Mouse (Mus musculus): Measurements from ENCODE around the gene Krtap1-5. TPM values are rescaled to one million over a fixed set of nuclear protein-coding genes. Genes with fewer than 3 reads are reported as not detected.

Krtap1-5 gene
- polyA plus RNA-seq, 1 experiment, result 0.04 TPM

DNA sequence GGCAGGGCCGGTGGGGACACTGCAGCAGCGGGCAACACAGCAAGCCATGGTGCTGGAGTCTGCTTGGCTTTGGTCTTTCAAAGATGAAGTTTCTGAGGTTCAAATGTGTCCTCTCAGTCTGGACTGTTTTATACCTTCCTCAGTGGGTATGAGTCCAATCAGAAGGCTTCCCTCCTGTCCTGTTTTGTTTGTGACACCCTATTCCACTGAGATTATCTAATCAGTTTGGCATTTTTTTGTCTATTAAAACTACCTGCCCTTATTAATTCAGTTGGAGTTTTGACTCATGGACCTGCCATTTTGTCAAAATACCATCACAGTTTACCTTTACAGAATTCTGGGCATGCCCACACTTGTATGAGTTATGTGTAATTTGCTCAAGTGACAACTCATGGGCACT is 24.1 kb downstream of the Krtap1-5 start, which contains the start of gene Krtap3-2:
Gene Krtap3-2 (minus strand): TSS at position 101 of the 400 bp plus-strand sequence.
- Histone ChIP-seq H3K79me2 (ENCODE audit: control insufficient read depth, insufficient read depth) (no peaks in the 10 kb centered on the region), H3K4me3 (ENCODE audit: insufficient read depth, poor library complexity, severe bottlenecking) (no peak within 1 kb of the TSS), H3K27me3 (ENCODE audit: control insufficient read depth, insufficient read depth, insufficient read length) (no peaks in the 10 kb centered on the region), H3K36me3 (ENCODE audit: control insufficient read depth, insufficient read depth) (no peaks in the 10 kb centered on the region), H3ac (ENCODE audit: control insufficient read depth, insufficient read length, low read depth) (no peak within 1 kb of the TSS), H3K79me3 (ENCODE audit: low read depth) (no peaks in the 10 kb centered on the region)
- no peak for TF ChIP-seq CTCF (IDR thresholded peaks at IDR 0.05; ENCODE audit: control insufficient read depth, insufficient read depth, insufficient read length)
- no peak for TF ChIP-seq MYOG (IDR thresholded peaks at IDR 0.05; ENCODE audit: control insufficient read depth, extremely low read depth, insufficient read length)

DNA sequence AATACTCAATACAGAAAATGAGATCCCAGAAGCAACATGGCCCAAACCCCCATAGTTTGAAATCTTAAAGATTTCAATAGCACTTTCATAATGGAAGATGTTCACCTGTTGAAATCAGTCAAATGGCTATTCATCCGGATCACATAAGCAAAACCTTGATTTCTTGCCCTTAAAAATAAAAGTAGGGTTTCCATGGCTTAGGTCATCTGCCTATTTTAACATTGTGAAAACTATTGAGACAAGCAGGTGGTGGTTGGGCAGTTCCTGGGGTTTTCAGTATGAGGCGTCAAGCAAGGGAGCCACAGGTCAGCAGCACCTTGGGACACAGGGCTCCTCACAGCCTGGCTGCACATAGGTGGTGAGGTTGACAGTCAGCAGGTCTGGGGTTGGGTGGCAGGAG is 24.6 kb downstream of the Krtap1-5 start:
- TF ChIP-seq CEBPB (IDR thresholded peaks at IDR 0.05; ENCODE audit: low read depth), result no peak
- TF ChIP-seq MAX (IDR thresholded peaks at IDR 0.05), result no peak
- TF ChIP-seq MYOD1 (IDR thresholded peaks at IDR 0.05; ENCODE audit: control insufficient read depth, insufficient read length, low read depth), result no peak
- no peak overlapping the region for H3ac ChIP-seq (ENCODE audit: control insufficient read depth, insufficient read length, low read depth)
- no peaks in the 10 kb centered on the region for H3K27me3 ChIP-seq (ENCODE audit: control insufficient read depth, insufficient read depth, insufficient read length)
- H3K4me3 ChIP-seq (ENCODE audit: insufficient read depth, poor library complexity, severe bottlenecking), result no peak overlapping the region
- no peaks in the 10 kb centered on the region for H3K79me3 ChIP-seq (ENCODE audit: low read depth)
- no peaks in the 10 kb centered on the region for H3K36me3 ChIP-seq (ENCODE audit: control insufficient read depth, insufficient read depth)
- no peaks in the 10 kb centered on the region for H3K79me2 ChIP-seq (ENCODE audit: control insufficient read depth, insufficient read depth)

DNA sequence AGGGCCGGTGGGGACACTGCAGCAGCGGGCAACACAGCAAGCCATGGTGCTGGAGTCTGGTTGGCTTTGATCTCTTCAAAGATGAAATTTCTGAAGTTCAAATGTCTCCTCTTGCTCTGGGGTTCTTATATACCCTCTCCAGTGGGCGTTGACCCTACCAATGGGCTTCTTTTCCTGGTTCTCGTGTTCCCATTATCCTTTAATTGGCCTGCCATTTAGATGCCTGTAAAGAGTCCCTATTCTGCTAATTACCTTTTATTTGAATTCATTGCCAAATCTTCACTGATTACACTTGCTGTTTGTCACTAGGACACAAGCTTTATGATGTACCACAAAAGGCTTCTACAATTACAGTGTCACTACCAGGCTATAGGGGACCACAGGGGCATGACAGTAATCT is 30.1 kb downstream of the Krtap1-5 start, which contains the start of gene Krtap3-3:
Gene Krtap3-3 (minus strand): TSS at position 101 of the 400 bp plus-strand sequence.
- Histone ChIP-seq H3K4me3 (ENCODE audit: insufficient read depth, poor library complexity, severe bottlenecking) (no peak within 1 kb of the TSS), H3K79me2 (ENCODE audit: control insufficient read depth, insufficient read depth) (no peaks in the 10 kb centered on the region), H3K79me3 (ENCODE audit: low read depth) (no peaks in the 10 kb centered on the region), H3K27me3 (ENCODE audit: control insufficient read depth, insufficient read depth, insufficient read length) (no peaks in the 10 kb centered on the region), H3K36me3 (ENCODE audit: control insufficient read depth, insufficient read depth) (no peaks in the 10 kb centered on the region), H3ac (ENCODE audit: control insufficient read depth, insufficient read length, low read depth) (no peak within 1 kb of the TSS)
- TF ChIP-seq MYOD1 (IDR thresholded peaks at IDR 0.05; ENCODE audit: control insufficient read depth, insufficient read length, low read depth), result no peak
- TF ChIP-seq MYOG (IDR thresholded peaks at IDR 0.05; ENCODE audit: control insufficient read depth, extremely low read depth, insufficient read length), result no peak
- TF ChIP-seq CTCF (IDR thresholded peaks at IDR 0.05; ENCODE audit: control insufficient read depth, insufficient read depth, insufficient read length), result no peak
- TF ChIP-seq FOSL1 (IDR thresholded peaks at IDR 0.05; ENCODE audit: insufficient read depth, low read length, poor library complexity, severe bottlenecking), result no peak
- TF ChIP-seq USF1 (IDR thresholded peaks at IDR 0.05; ENCODE audit: low read depth), result no peak
- TF ChIP-seq MAX (IDR thresholded peaks at IDR 0.05), result no peak
- TF ChIP-seq CEBPB (IDR thresholded peaks at IDR 0.05; ENCODE audit: low read depth), result no peak

DNA sequence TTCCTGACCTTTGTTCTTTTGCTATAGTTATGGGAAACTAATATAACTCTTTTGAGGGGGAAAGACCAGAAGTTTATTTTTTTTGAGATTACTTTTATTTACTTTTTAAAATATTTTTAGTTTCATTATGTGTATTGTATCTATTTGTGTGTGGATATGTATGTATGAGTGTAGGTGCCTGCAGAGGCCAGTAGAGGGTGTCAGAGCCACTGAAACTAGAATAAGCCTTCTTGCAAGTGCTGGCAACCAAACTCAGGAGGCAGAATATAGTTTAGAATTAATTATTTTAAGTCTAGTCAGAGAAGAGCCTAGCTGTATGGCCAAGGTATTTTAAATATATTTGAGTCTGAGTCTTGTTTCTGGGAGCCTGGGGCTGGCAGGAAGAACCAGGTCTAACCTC is 32.9 kb downstream of the Krtap1-5 start:
- TF ChIP-seq CEBPB (IDR thresholded peaks at IDR 0.05; ENCODE audit: low read depth) (no peak), MYOD1 (IDR thresholded peaks at IDR 0.05; ENCODE audit: control insufficient read depth, insufficient read length, low read depth) (no peak), USF1 (IDR thresholded peaks at IDR 0.05; ENCODE audit: low read depth) (no peak), MYOG (IDR thresholded peaks at IDR 0.05; ENCODE audit: control insufficient read depth, extremely low read depth, insufficient read length) (no peak), CTCF (IDR thresholded peaks at IDR 0.05; ENCODE audit: control insufficient read depth, insufficient read depth, insufficient read length) (no peak), FOSL1 (IDR thresholded peaks at IDR 0.05; ENCODE audit: insufficient read depth, low read length, poor library complexity, severe bottlenecking) (no peak), MAX (IDR thresholded peaks at IDR 0.05) (no peak)
- no peaks in the 10 kb centered on the region for H3K79me2 ChIP-seq (ENCODE audit: control insufficient read depth, insufficient read depth)
- no peaks in the 10 kb centered on the region for H3K79me3 ChIP-seq (ENCODE audit: low read depth)
- H3K36me3 ChIP-seq (ENCODE audit: control insufficient read depth, insufficient read depth), result no peaks in the 10 kb centered on the region
- no peak overlapping the region for H3K4me3 ChIP-seq (ENCODE audit: insufficient read depth, poor library complexity, severe bottlenecking)
- no peaks in the 10 kb centered on the region for H3K27me3 ChIP-seq (ENCODE audit: control insufficient read depth, insufficient read depth, insufficient read length)
- H3ac ChIP-seq (ENCODE audit: control insufficient read depth, insufficient read length, low read depth), result no peak overlapping the region

DNA sequence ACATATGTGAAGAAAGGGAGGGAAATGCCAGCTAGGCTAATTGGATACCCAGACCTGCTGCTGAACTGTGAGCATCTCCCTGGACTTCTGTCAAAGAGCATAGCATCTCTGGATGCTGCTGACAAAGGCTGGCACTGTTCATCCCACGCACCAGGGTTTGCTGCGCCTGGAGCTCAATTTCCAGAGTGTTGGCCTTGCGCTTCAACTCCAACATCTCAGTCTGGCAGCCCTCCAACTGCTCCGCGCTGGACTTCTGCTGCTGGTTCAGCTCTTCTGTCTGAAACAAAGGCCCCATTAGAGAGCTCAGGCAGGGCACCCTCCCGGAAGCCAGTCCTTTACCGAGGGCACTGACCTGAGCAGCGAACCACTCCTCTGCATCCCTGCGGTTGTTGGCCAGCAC is 41.1 kb downstream of the Krtap1-5 start:
- H3K79me3 ChIP-seq (ENCODE audit: low read depth), result no peaks in the 10 kb centered on the region
- H3K36me3 ChIP-seq (ENCODE audit: control insufficient read depth, insufficient read depth), result no peaks in the 10 kb centered on the region
- no peak overlapping the region for H3K4me3 ChIP-seq (ENCODE audit: insufficient read depth, poor library complexity, severe bottlenecking)
- TF ChIP-seq MAX (IDR thresholded peaks at IDR 0.05) (no peak), CTCF (IDR thresholded peaks at IDR 0.05; ENCODE audit: control insufficient read depth, insufficient read depth, insufficient read length) (no peak), MYOD1 (IDR thresholded peaks at IDR 0.05; ENCODE audit: control insufficient read depth, insufficient read length, low read depth) (no peak), CEBPB (IDR thresholded peaks at IDR 0.05; ENCODE audit: low read depth) (no peak), USF1 (IDR thresholded peaks at IDR 0.05; ENCODE audit: low read depth) (no peak), MYOG (IDR thresholded peaks at IDR 0.05; ENCODE audit: control insufficient read depth, extremely low read depth, insufficient read length) (no peak), FOSL1 (IDR thresholded peaks at IDR 0.05; ENCODE audit: insufficient read depth, low read length, poor library complexity, severe bottlenecking) (no peak)
- H3K79me2 ChIP-seq (ENCODE audit: control insufficient read depth, insufficient read depth), result no peaks in the 10 kb centered on the region
- no peaks in the 10 kb centered on the region for H3K27me3 ChIP-seq (ENCODE audit: control insufficient read depth, insufficient read depth, insufficient read length)
- H3ac ChIP-seq (ENCODE audit: control insufficient read depth, insufficient read length, low read depth), result no peak overlapping the region

Other genes starting within 250 kb of the Krtap1-5 start
- not detected for gene Krt26, start 243.1 kb downstream of the Krtap1-5 start, polyA plus RNA-seq (2012; fragmentation: generic; extraction: Trizol)
- not detected for gene Krt27, start 229.9 kb downstream of the Krtap1-5 start, polyA plus RNA-seq (2012; fragmentation: generic; extraction: Trizol)
- gene Krt28, start 206.1 kb downstream of the Krtap1-5 start, polyA plus RNA-seq (2012; fragmentation: generic; extraction: Trizol), result 0.02 TPM
- 3.7 TPM for gene Krt10, start 191.7 kb downstream of the Krtap1-5 start, polyA plus RNA-seq (2012; fragmentation: generic; extraction: Trizol)
- gene Krt12, start 158.8 kb downstream of the Krtap1-5 start, polyA plus RNA-seq (2012; fragmentation: generic; extraction: Trizol), result not detected
- not detected for gene Krt20, start 142.9 kb downstream of the Krtap1-5 start, polyA plus RNA-seq (2012; fragmentation: generic; extraction: Trizol)
- not detected for gene Krt23, start 87.9 kb downstream of the Krtap1-5 start, polyA plus RNA-seq (2012; fragmentation: generic; extraction: Trizol)
- gene Krt39, start 59.7 kb downstream of the Krtap1-5 start, polyA plus RNA-seq (2012; fragmentation: generic; extraction: Trizol), result not detected
- gene Krt40, start 37.9 kb downstream of the Krtap1-5 start, polyA plus RNA-seq (2012; fragmentation: generic; extraction: Trizol), result not detected
- gene Krtap3-3, start 30.2 kb downstream of the Krtap1-5 start, polyA plus RNA-seq (2012; fragmentation: generic; extraction: Trizol), result not detected
- not detected for gene Krtap3-2, start 24.2 kb downstream of the Krtap1-5 start, polyA plus RNA-seq (2012; fragmentation: generic; extraction: Trizol)
- gene Gm11939, start 21.6 kb downstream of the Krtap1-5 start, polyA plus RNA-seq (2012; fragmentation: generic; extraction: Trizol), result not detected
- not detected for gene Krtap3-1, start 14.4 kb downstream of the Krtap1-5 start, polyA plus RNA-seq (2012; fragmentation: generic; extraction: Trizol)
- not detected for gene Krtap1-4, start 2.6 kb upstream of the Krtap1-5 start, polyA plus RNA-seq (2012; fragmentation: generic; extraction: Trizol)
- not detected for gene Krtap1-3, start 10.3 kb upstream of the Krtap1-5 start, polyA plus RNA-seq (2012; fragmentation: generic; extraction: Trizol)
- gene Krtap9-3, start 17.1 kb upstream of the Krtap1-5 start, polyA plus RNA-seq (2012; fragmentation: generic; extraction: Trizol), result not detected
- gene Gm11938, start 22.3 kb upstream of the Krtap1-5 start, polyA plus RNA-seq (2012; fragmentation: generic; extraction: Trizol), result not detected
- gene Gm11937, start 29.2 kb upstream of the Krtap1-5 start, polyA plus RNA-seq (2012; fragmentation: generic; extraction: Trizol), result not detected
- gene Krtap2-4, start 33.8 kb upstream of the Krtap1-5 start, polyA plus RNA-seq (2012; fragmentation: generic; extraction: Trizol), result not detected
- not detected for gene Gm11562, start 39.4 kb upstream of the Krtap1-5 start, polyA plus RNA-seq (2012; fragmentation: generic; extraction: Trizol)
- not detected for gene Krtap4-1, start 47.2 kb upstream of the Krtap1-5 start, polyA plus RNA-seq (2012; fragmentation: generic; extraction: Trizol)
- not detected for gene Krtap4-2, start 54.1 kb upstream of the Krtap1-5 start, polyA plus RNA-seq (2012; fragmentation: generic; extraction: Trizol)
- not detected for gene Krtap4-7, start 63.1 kb upstream of the Krtap1-5 start, polyA plus RNA-seq (2012; fragmentation: generic; extraction: Trizol)
- gene Gm11555, start 69.2 kb upstream of the Krtap1-5 start, polyA plus RNA-seq (2012; fragmentation: generic; extraction: Trizol), result not detected
- not detected for gene Gm11563, start 77.9 kb upstream of the Krtap1-5 start, polyA plus RNA-seq (2012; fragmentation: generic; extraction: Trizol)
- not detected for gene Krtap4-6, start 84.9 kb upstream of the Krtap1-5 start, polyA plus RNA-seq (2012; fragmentation: generic; extraction: Trizol)
- gene Gm14190, start 109.7 kb upstream of the Krtap1-5 start, polyA plus RNA-seq (2012; fragmentation: generic; extraction: Trizol), result not detected
- not detected for gene Gm14180, start 153.3 kb upstream of the Krtap1-5 start, polyA plus RNA-seq (2012; fragmentation: generic; extraction: Trizol)
- gene Gm11595, start 191.9 kb upstream of the Krtap1-5 start, polyA plus RNA-seq (2012; fragmentation: generic; extraction: Trizol), result not detected
- gene Krtap4-8, start 199.7 kb upstream of the Krtap1-5 start, polyA plus RNA-seq (2012; fragmentation: generic; extraction: Trizol), result not detected
- gene Krtap4-9, start 204.2 kb upstream of the Krtap1-5 start, polyA plus RNA-seq (2012; fragmentation: generic; extraction: Trizol), result not detected
- not detected for gene Gm11596, start 212.5 kb upstream of the Krtap1-5 start, polyA plus RNA-seq (2012; fragmentation: generic; extraction: Trizol)
- not detected for gene Gm11569, start 217.9 kb upstream of the Krtap1-5 start, polyA plus RNA-seq (2012; fragmentation: generic; extraction: Trizol)
- not detected for gene Gm11554, start 223.4 kb upstream of the Krtap1-5 start, polyA plus RNA-seq (2012; fragmentation: generic; extraction: Trizol)
- not detected for gene Krtap4-13, start 228.9 kb upstream of the Krtap1-5 start, polyA plus RNA-seq (2012; fragmentation: generic; extraction: Trizol)
- not detected for gene Gm11564, start 234.7 kb upstream of the Krtap1-5 start, polyA plus RNA-seq (2012; fragmentation: generic; extraction: Trizol)

Measured in C2C12 (cell line).